Mouse (Mus musculus) heart, embryonic 10.5 days (tissue): ENCODE measurements around the gene Tas2r118. TPM values are rescaled to one million over a fixed set of nuclear protein-coding genes. Genes with fewer than 3 reads are reported as not detected.

Experiments used
- polyA plus RNA-seq: library from polyadenylated mRNA; unstranded; fragments of >200 nt; fragmentation: Nextera tagmentation; extraction: Ambion mirVana; gene quantifications from 2 replicates; pipeline ENCODE4 v1.2.1, GENCODE M21; 2016

The Tas2r118 gene
- polyA plus RNA-seq, 1 experiment from 2014 or later, result not detected

Other genes with a start within 250 kb of the Tas2r118 start
- 0.58 and 0.99 TPM in 2 replicates for gene Cadps2, start 130.6 kb downstream of the Tas2r118 start, polyA plus RNA-seq
- not detected in 2 replicates for gene Slc13a1, start 198.0 kb upstream of the Tas2r118 start, polyA plus RNA-seq